Mouse (Mus musculus) lung, embryonic 15.5 days (tissue): ENCODE data around the gene Mms22l. TPM values are rescaled to one million over a fixed set of nuclear protein-coding genes. Genes with fewer than 3 reads are reported as not detected.

ENCODE experiments used
- ATAC-seq: fragments of 200-750 bp; cut with Nextera tagmentation; 2 replicates; pipeline ENCODE4 v1.8.0; 2017; ENCODE audit warnings: moderate number of reproducible peaks, borderline replicate concordance; ENCODE audit not compliant: low FRiP score, low TSS enrichment; ENCODE audit errors: extremely low read depth
- H3K27ac ChIP-seq: fragments of 300-500 bp; sonication (generic); 2 replicates; pipeline ENCODE4 v1.5.1; 2015; ENCODE audit warnings: moderate library complexity, mild to moderate bottlenecking, inconsistent platforms
- H3K27me3 ChIP-seq: fragments of 300-500 bp; sonication (generic); 2 replicates; pipeline ENCODE4 v1.6.1; 2015; ENCODE audit warnings: inconsistent platforms
- H3K36me3 ChIP-seq: fragments of 300-500 bp; sonication (generic); 2 replicates; pipeline ENCODE4 v1.6.1; 2015; ENCODE audit warnings: inconsistent platforms
- H3K4me1 ChIP-seq: fragments of 300-500 bp; sonication (generic); 2 replicates; pipeline ENCODE4 v1.6.1; 2015; ENCODE audit warnings: inconsistent platforms
- H3K4me2 ChIP-seq: fragments of 300-500 bp; sonication (generic); 2 replicates; pipeline ENCODE4 v1.6.1; 2015; ENCODE audit warnings: inconsistent platforms, mild to moderate bottlenecking, moderate library complexity
- H3K4me3 ChIP-seq: fragments of 300-500 bp; sonication (generic); 2 replicates; pipeline ENCODE4 v1.5.1; 2015; ENCODE audit warnings: mild to moderate bottlenecking, inconsistent platforms
- H3K9ac ChIP-seq: fragments of 300-500 bp; sonication (generic); 2 replicates; pipeline ENCODE4 v1.6.1; 2015; ENCODE audit warnings: inconsistent platforms
- H3K9me3 ChIP-seq: fragments of 300-500 bp; sonication (generic); 2 replicates; pipeline ENCODE4 v1.6.1; 2016; ENCODE audit warnings: inconsistent platforms
- WGBS: fragments of 180-500 bp; shearing (Covaris S2); methylation state at CpG from one replicate; pipeline ENCODE4 v1.1.7; 2015; 5-methylcytosine and 5-hydroxymethylcytosine counted together
- polyA plus RNA-seq: library from polyadenylated mRNA; unstranded; fragments of >200 nt; fragmentation: Nextera tagmentation; extraction: Ambion mirVana; gene quantifications from 2 replicates; pipeline ENCODE4 v1.2.1, GENCODE M21; 2015

Gene Mms22l
- polyA plus RNA-seq, 1 experiment from 2014 or later, result 37.1 TPM

DNA sequence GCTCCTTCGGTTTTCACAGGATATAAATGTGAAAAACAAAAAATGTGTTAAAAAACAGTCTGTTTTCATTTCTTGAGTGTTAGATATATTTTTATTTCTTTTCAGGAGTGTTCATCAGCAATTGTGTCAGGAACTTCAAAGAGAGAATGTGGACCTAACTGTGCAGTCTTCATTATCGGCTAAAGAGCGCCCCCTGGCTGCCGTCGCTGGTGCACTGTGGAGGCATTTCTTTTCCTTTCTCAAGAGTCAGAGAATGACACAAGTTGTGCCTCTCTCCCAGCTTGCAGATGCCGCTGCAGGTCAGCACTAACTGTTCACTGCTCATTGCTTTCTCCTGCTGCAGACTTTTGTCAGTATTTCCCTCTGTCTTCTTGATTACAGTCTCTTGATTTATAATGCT, 78.0 kb downstream of the Mms22l start:
- WGBS, result 15% methylated on average over 6 of the region's 6 CpGs

DNA sequence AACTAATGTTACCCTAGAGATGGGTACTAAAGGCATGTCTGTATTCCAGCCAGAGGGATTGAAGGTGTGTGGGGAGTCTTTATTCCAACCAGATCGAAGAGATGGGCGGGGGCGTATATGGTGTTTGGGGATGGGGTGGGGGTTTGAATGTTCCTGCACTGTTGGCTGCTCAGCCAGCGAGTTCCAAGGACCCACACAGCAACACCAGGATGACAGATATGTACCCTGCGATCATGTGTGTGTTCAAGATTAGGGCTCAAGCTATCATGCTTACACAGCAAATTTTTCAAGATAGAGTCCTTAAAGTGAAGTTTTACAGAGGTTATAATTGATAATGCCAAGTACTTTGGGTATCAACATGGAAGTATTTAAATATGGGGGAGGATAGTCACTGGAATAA, 81.3 kb downstream of the Mms22l start:
- ATAC-seq, result no peak
- H3K4me1 ChIP-seq, result no peaks in the 10 kb centered on the region
- H3K4me2 ChIP-seq, result no peak overlapping the region
- no peak overlapping the region for H3K4me3 ChIP-seq
- no peaks in the 10 kb centered on the region for H3K27me3 ChIP-seq
- peaks cover 12% of the 10 kb centered on the region; the same call in 1 of the 2 replicates for H3K36me3 ChIP-seq
- no peak overlapping the region for H3K27ac ChIP-seq
- 94% methylated on average over 5 of the region's 5 CpGs for WGBS
- H3K9me3 ChIP-seq, result no peaks in the 10 kb centered on the region
- no peak overlapping the region for H3K9ac ChIP-seq

More for the DNA sequence above, 78.0 kb downstream of the Mms22l start:
- Histone ChIP-seq H3K9ac (no peak overlapping the region), H3K4me2 (no peak overlapping the region), H3K36me3 (peaks cover 5% of the 10 kb centered on the region; the same call in 1 of the 2 replicates), H3K4me1 (no peaks in the 10 kb centered on the region), H3K27ac (no peak overlapping the region), H3K27me3 (no peaks in the 10 kb centered on the region), H3K9me3 (no peaks in the 10 kb centered on the region), H3K4me3 (no peak overlapping the region)
- 0 out of 2 replicates have a peak, but pooled peaks have one; percentile 59 for ATAC-seq

DNA sequence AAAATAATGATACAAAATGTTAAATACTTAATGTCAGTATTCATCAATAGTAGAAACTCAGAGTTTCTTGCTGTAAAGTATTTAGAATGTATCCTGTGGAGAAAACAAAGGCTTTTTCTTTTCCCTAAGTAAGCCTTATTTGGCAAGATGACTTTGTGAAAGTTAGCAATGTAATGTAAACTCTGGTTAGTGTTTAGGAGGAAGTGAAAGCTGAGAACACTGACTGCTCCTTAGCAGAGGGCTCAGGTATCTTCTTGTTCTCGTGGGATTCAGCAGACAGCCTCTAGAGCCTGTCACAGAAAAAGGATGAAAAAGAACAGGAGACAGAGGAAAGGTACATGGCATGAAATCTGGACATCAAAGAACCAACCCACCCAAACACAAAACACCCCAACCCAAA, 86.0 kb downstream of the Mms22l start:
- no peak overlapping the region for H3K4me2 ChIP-seq
- WGBS, result 24% methylated on average over 1 of the region's 1 CpGs
- H3K9me3 ChIP-seq, result no peaks in the 10 kb centered on the region
- H3K9ac ChIP-seq, result no peak overlapping the region
- peaks cover 16% of the 10 kb centered on the region; the same call in 1 of the 2 replicates for H3K36me3 ChIP-seq
- ATAC-seq, result no peak
- no peak overlapping the region for H3K27ac ChIP-seq
- H3K4me1 ChIP-seq, result no peaks in the 10 kb centered on the region
- H3K27me3 ChIP-seq, result no peaks in the 10 kb centered on the region
- H3K4me3 ChIP-seq, result no peak overlapping the region

DNA sequence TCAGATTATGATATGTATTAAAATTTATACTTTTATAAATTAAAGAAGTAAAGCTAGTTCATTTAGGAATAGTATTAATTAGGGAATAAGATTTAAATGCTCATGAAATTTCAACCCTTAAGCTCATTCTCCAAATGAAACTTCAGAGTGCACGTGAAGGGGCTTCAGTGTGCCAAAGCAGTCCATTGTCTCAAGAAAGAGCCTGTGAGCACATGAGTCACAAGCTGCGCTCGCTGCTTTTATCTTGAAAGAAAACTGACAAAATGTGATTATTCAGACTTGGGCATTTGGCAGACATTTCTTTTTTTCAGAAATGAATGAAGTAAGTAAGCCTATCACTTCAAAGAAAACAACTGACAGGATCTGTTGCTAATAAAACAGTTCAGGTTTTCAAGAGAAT, 87.7 kb downstream of the Mms22l start:
- ATAC-seq, result no peak
- no peak overlapping the region for H3K4me2 ChIP-seq
- H3K4me1 ChIP-seq, result no peaks in the 10 kb centered on the region
- H3K36me3 ChIP-seq, result peaks cover 19% of the 10 kb centered on the region
- 84% methylated on average over 3 of the region's 3 CpGs for WGBS
- no peak overlapping the region for H3K4me3 ChIP-seq
- no peak overlapping the region for H3K27ac ChIP-seq
- H3K9me3 ChIP-seq, result no peaks in the 10 kb centered on the region
- no peak overlapping the region for H3K9ac ChIP-seq
- H3K27me3 ChIP-seq, result no peaks in the 10 kb centered on the region

DNA sequence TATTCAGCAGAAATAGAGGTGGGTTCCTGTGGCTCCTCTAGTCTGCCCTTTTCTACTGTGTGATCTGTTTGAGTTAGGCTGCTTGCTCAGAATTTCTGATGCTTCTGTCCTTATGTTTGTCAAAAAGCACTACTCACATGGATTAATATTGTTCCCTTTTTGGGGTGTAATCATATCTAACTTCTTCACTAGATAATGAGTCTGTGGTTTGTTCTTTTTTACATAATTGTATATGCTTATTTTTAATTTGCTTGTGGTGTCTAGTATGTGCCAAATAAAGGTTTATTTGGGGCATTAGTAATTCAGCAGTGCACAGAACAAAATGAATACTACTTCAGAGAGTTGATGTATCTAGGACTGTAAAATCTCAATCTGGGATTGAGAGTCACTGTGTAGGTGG, 98.6 kb downstream of the Mms22l start:
- ATAC-seq, result no peak
- H3K27me3 ChIP-seq, result no peaks in the 10 kb centered on the region
- no peak overlapping the region for H3K9ac ChIP-seq
- no peaks in the 10 kb centered on the region for H3K9me3 ChIP-seq
- no peak overlapping the region for H3K4me2 ChIP-seq
- H3K36me3 ChIP-seq, result peaks cover 14% of the 10 kb centered on the region
- H3K4me3 ChIP-seq, result no peak overlapping the region
- H3K4me1 ChIP-seq, result no peaks in the 10 kb centered on the region
- no peak overlapping the region for H3K27ac ChIP-seq

DNA sequence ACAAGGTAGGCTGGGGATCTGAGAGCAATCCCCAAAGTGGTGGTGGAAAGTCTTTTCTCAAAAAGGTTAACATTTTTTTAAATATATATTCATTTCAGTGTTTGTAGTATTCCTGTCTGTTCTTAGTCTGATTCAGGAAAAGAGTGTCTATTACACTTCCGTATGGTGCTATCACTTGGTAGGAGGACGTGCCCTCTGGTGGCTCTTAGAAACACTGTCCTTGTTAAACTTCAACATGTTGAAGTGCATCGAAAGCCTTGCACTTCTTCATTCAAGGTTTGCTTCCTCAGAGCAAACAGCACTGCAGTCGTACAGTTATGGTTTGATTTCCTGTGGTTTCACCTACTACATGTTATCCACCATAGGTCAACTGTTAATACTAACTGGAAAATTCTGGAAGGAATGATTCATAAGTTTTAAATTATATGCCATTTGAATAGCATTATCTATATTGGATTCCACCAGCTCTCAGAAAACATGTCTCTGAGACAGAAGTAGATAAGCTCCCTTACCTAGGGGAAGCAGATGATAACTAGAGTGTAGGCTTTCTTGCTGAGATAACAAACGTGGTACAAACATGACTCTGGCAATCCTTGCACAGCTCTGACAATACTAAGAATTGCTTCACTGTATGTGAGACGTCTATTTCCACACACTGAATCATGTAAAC, 100.8 kb downstream of the Mms22l start:
- 75% methylated on average over 6 of the region's 6 CpGs for WGBS
- no peaks in the 10 kb centered on the region for H3K9me3 ChIP-seq
- H3K36me3 ChIP-seq, result peaks cover 23% of the 10 kb centered on the region
- H3K9ac ChIP-seq, result no peak overlapping the region
- ATAC-seq, result no peak
- H3K4me2 ChIP-seq, result no peak overlapping the region
- H3K4me3 ChIP-seq, result no peak overlapping the region
- H3K27ac ChIP-seq, result no peak overlapping the region
- H3K4me1 ChIP-seq, result no peaks in the 10 kb centered on the region
- no peaks in the 10 kb centered on the region for H3K27me3 ChIP-seq

DNA sequence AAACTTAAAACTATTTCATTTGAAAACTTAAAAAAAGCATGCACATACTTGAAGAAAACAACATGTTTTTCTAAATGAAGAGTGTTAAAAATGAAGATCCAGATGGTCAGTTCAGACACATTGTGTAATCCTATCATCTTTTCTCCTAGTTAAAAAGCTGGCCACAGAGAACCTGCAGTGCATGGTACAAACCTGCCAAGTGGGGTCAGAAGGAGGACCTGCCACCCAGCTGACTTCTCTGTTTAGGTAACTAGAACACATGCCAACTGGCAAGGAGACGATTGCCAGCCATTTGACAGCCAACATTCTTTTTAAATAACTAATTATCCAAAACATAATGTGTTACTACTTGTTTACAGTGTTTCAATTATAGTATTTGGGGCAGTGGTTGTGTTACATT, 102.4 kb downstream of the Mms22l start:
- Histone ChIP-seq H3K4me2 (no peak overlapping the region), H3K4me1 (no peaks in the 10 kb centered on the region), H3K36me3 (peaks cover 23% of the 10 kb centered on the region), H3K9me3 (no peaks in the 10 kb centered on the region), H3K4me3 (no peak overlapping the region), H3K27ac (no peak overlapping the region), H3K9ac (no peak overlapping the region), H3K27me3 (no peaks in the 10 kb centered on the region)
- ATAC-seq, result no peak
- WGBS, result 70% methylated on average over 1 of the region's 1 CpGs

DNA sequence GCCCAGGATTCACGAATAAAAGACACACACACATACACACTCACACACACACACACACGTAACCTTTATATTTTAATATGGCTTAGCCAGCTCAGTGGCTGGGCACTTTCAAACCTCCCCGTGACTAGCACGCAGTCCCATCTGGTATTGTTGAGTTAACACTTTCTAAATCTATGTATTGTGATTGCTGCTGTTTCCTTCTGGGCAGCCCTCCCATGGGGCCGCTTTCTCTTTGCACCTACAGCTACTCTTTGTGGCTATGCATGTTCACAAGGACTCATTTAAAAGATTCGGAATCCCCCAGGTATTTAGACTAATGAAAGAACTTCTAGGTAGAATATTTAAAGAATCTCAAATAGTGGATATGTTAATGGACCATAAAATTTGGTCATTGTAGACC, 105.5 kb downstream of the Mms22l start:
- no peak for ATAC-seq
- H3K4me1 ChIP-seq, result no peaks in the 10 kb centered on the region
- no peak overlapping the region for H3K27ac ChIP-seq
- H3K36me3 ChIP-seq, result peaks cover 23% of the 10 kb centered on the region; the same call in 1 of the 2 replicates
- H3K9ac ChIP-seq, result no peak overlapping the region
- 91% methylated on average over 6 of the region's 6 CpGs for WGBS
- H3K9me3 ChIP-seq, result no peaks in the 10 kb centered on the region
- H3K27me3 ChIP-seq, result no peaks in the 10 kb centered on the region
- H3K4me2 ChIP-seq, result no peak overlapping the region
- H3K4me3 ChIP-seq, result no peak overlapping the region

DNA sequence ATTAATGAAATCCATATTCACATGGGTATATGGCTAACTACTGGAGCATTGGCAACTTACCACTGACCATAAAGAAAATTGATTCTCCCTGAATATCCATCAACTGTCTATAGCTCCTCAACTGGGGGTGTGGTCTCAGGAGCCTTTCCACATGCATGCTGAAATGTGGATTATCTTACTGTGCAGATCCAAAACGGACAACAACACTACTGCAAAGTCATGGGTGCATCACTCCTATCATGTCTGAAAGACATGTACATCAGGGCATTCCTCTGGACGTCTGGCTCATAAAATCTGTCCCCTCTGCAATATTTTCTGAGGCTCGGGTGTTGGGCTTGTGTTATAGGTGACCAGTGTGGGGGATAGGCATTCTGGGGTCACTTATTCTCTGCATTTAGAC, 112.8 kb downstream of the Mms22l start:
- Histone ChIP-seq H3K27ac (no peak overlapping the region), H3K4me3 (no peak overlapping the region), H3K27me3 (no peaks in the 10 kb centered on the region), H3K9ac (no peak overlapping the region), H3K4me2 (no peak overlapping the region), H3K36me3 (0 out of 2 replicates have a peak, but pooled peaks cover 4% of the 10 kb centered on the region), H3K4me1 (no peaks in the 10 kb centered on the region), H3K9me3 (no peaks in the 10 kb centered on the region)
- ATAC-seq, result no peak
- WGBS, result 84% methylated on average over 3 of the region's 3 CpGs

DNA sequence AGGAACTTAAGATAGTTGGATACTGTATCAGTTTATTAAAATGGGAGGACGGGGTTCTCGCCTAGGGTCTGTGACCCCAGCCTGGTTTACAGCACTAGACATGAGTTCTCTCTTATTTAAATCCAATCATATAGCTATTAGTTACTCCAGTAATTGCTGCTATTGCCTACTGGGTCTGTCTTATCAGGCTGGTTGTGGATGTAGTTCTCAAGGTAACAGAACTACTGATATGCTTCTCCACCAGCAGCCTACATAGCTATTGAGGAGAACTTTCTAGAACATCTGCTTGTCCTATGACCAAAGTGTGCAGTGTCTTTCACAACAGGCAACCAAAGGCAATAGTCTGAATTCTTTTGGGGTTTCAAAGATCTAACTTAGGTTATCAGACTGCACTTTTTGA, 113.3 kb downstream of the Mms22l start:
- Histone ChIP-seq H3K9me3 (no peaks in the 10 kb centered on the region), H3K4me3 (no peak overlapping the region), H3K27ac (no peak overlapping the region), H3K9ac (no peak overlapping the region), H3K4me2 (no peak overlapping the region), H3K27me3 (no peaks in the 10 kb centered on the region), H3K4me1 (no peaks in the 10 kb centered on the region), H3K36me3 (0 out of 2 replicates have a peak, but pooled peaks cover 3% of the 10 kb centered on the region)
- 100% methylated on average over 2 of the region's 2 CpGs for WGBS
- no peak for ATAC-seq

DNA sequence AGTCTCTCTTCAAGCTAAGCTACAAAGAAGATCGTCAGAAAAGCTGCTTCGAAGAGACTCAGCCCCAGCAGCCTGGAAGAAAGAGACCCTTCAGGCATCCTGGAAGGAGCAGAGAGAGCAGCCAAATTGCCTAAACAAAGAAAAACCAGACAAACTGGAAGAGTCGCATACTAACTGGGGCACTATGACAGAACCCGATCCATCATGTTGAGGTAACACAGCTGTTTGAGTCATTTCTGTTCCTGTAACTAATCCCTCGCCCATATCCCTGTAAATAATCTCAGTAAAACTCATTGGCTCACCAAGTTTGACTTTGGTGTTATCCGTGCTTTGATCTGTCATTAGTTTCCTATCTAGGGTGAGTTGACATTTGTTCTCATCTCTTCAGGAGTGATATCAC, 123.8 kb downstream of the Mms22l start:
- H3K4me3 ChIP-seq, result no peak overlapping the region
- H3K9ac ChIP-seq, result no peak overlapping the region
- H3K27ac ChIP-seq, result peak overlapping the region; percentile 80
- WGBS, result 22% methylated on average over 6 of the region's 6 CpGs
- no peaks in the 10 kb centered on the region for H3K9me3 ChIP-seq
- no peaks in the 10 kb centered on the region for H3K36me3 ChIP-seq
- no peak overlapping the region for H3K4me2 ChIP-seq
- no peaks in the 10 kb centered on the region for H3K27me3 ChIP-seq
- peak; percentile 86; the same call in 1 of the 2 replicates for ATAC-seq
- H3K4me1 ChIP-seq, result peaks cover 2% of the 10 kb centered on the region; the same call in 1 of the 2 replicates

DNA sequence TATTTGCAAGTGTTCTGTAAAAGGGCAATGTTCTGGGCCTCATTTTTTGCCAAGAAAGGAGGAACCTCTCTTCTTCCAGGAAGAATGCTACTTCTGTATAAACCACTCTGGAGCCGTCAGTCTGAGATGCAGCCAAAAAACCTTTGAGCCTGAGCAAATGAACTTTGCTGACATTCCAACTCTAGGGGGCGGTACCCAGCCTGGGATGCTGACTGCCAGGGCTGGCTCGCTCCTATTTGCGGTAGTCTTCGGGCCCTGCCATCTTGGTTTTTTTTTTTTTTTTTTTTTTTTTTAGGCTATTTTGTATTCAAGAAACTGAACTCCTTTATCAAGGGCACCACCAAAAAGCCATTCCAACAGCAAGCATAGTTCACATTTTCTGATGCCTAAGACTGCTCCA, 124.2 kb downstream of the Mms22l start:
- Histone ChIP-seq H3K4me2 (no peak overlapping the region), H3K9ac (no peak overlapping the region), H3K4me1 (peaks cover 2% of the 10 kb centered on the region; the same call in 1 of the 2 replicates), H3K36me3 (no peaks in the 10 kb centered on the region), H3K4me3 (no peak overlapping the region), H3K27ac (0 out of 2 replicates have a peak overlapping the region, but pooled peaks have one; percentile 80), H3K27me3 (no peaks in the 10 kb centered on the region), H3K9me3 (no peaks in the 10 kb centered on the region)
- ATAC-seq, result peak; percentile 65; the same call in 1 of the 2 replicates
- 65% methylated on average over 5 of the region's 5 CpGs for WGBS
